Mouse (Mus musculus) kidney, postnatal 4 days (tissue): ENCODE measurements around the gene Tomm34.
"Not testable (repeated sequence)": the region's sequence is repeated elsewhere in the genome, so short reads cannot be mapped to it uniquely, and the experiment has no call there.

ENCODE experiments used
- DNase-seq, 2 experiments: peaks; one replicate each; pipeline ENCODE4 v3.0.0; 2021; ENCODE audit warnings: mixed read lengths in 2 of 2

The Tomm34 gene

GRCm38 (mm10) chr2:164075088-164075487 is 4.1 kb upstream of the Tomm34 start:
- DNase-seq = no peak

- DNase-seq = peak; percentile 99
Observed at GRCm38 (mm10) chr2:164073918-164074578, 3.1 kb upstream of the Tomm34 start.

- no peak for DNase-seq
Observed at GRCm38 (mm10) chr2:164073120-164073519, 2.2 kb upstream of the Tomm34 start.

GRCm38 (mm10) chr2:164072109-164072508 is 1.1 kb upstream of the Tomm34 start:
- DNase-seq = no peak

GRCm38 (mm10) chr2:164071437-164071820 is 460 bp upstream of the Tomm34 start:
- not testable (repeated sequence) for DNase-seq

- DNase-seq = no peak
Observed at GRCm38 (mm10) chr2:164070142-164070764, 716 bp downstream of the Tomm34 start, which contains the start of gene Stk4. TSS of gene Stk4 (plus strand) at chr2:164070322.

GRCm38 (mm10) chr2:164059634-164060235 is 11.2 kb downstream of the Tomm34 start:
- DNase-seq = peak in 1 of 2 experiments; percentile 42

- DNase-seq = no peak
Observed at GRCm38 (mm10) chr2:164054671-164055070, 16.3 kb downstream of the Tomm34 start.

GRCm38 (mm10) chr2:164053767-164054166 is 17.2 kb downstream of the Tomm34 start:
- no peak for DNase-seq

- DNase-seq = peak; percentile 50 to 68
Observed at GRCm38 (mm10) chr2:164047197-164047690, 23.7 kb downstream of the Tomm34 start.

GRCm38 (mm10) chr2:164041523-164041922 is 29.4 kb downstream of the Tomm34 start:
- no peak for DNase-seq

- no peak for DNase-seq
Observed at GRCm38 (mm10) chr2:164040949-164041348, 30.0 kb downstream of the Tomm34 start.

GRCm38 (mm10) chr2:164038407-164039028 is 32.5 kb downstream of the Tomm34 start:
- no peak for DNase-seq

GRCm38 (mm10) chr2:164036520-164037019 is 34.4 kb downstream of the Tomm34 start:
- DNase-seq = peak in 1 of 2 experiments; percentile 29

GRCm38 (mm10) chr2:164032973-164033372 is 38.0 kb downstream of the Tomm34 start:
- no peak for DNase-seq

- DNase-seq = no peak
Observed at GRCm38 (mm10) chr2:164031147-164031546, 39.8 kb downstream of the Tomm34 start.

GRCm38 (mm10) chr2:164025150-164025549 is 45.8 kb downstream of the Tomm34 start, which contains the start of gene Pabpc1l:
TSS of gene Pabpc1l (plus strand) at chr2:164025450.
- no peak for DNase-seq

GRCm38 (mm10) chr2:164022104-164022503 is 48.9 kb downstream of the Tomm34 start:
- no peak for DNase-seq

GRCm38 (mm10) chr2:164019943-164020342 is 51.0 kb downstream of the Tomm34 start:
- DNase-seq = no peak

GRCm38 (mm10) chr2:164018910-164019309 is 52.1 kb downstream of the Tomm34 start:
- DNase-seq = no peak

- DNase-seq = no peak
Observed at GRCm38 (mm10) chr2:164015304-164015703, 55.7 kb downstream of the Tomm34 start.

GRCm38 (mm10) chr2:164010944-164011343 is 60.0 kb downstream of the Tomm34 start:
- no peak for DNase-seq

GRCm38 (mm10) chr2:164010496-164010895 is 60.5 kb downstream of the Tomm34 start:
- DNase-seq = no peak
